Mouse (Mus musculus): ENCODE results near the gene Ndufs2. TPM values are rescaled to one million over a fixed set of nuclear protein-coding genes. Genes with fewer than 3 reads are reported as not detected.

The Ndufs2 gene
- total RNA-seq (2014; fragmentation: Nextera tagmentation) (209 and 219 TPM in 2 replicates), total RNA-seq (2017) (275 and 300 TPM in 2 replicates), polyA plus RNA-seq (2012) (47.9 and 101 TPM in 2 replicates)

GRCm38 (mm10) chr1:171250680-171251593, at the start of gene Ndufs2:
Gene Ndufs2 (minus strand): TSS chr1:171251388.
- H3K27me3 ChIP-seq (ENCODE audit: insufficient read depth, low read length) = peaks cover 43% of the 10 kb centered on the region
- peaks cover 52% of the 10 kb centered on the region for H3K4me1 ChIP-seq (ENCODE audit: insufficient read depth, low read depth, low read length)
- peak within 1 kb of the TSS; percentile 9 for H3K4me3 ChIP-seq (ENCODE audit: low read depth, low read length)

GRCm38 (mm10) chr1:171298226-171298625, 47.0 kb upstream of the Ndufs2 start:
- Histone ChIP-seq H3K4me1 (ENCODE audit: insufficient read depth, low read depth, low read length) (peaks cover 11% of the 10 kb centered on the region), H3K27me3 (ENCODE audit: insufficient read depth, low read length) (no peaks in the 10 kb centered on the region), H3K4me3 (ENCODE audit: low read depth, low read length) (no peak overlapping the region), H3K36me3 (replicated peaks) (no peaks in the 10 kb centered on the region), H3K9me3 (replicated peaks) (no peaks in the 10 kb centered on the region)
- TF ChIP-seq GATA1 (IDR thresholded peaks at IDR 0.05; ENCODE audit: borderline replicate concordance, low read length) = no peak
- DNase-seq (ENCODE audit: low spot score) = no peak
- no peak for ATAC-seq (ENCODE audit: extremely low read depth, insufficient number of reproducible peaks, low FRiP score, poor library complexity, severe bottlenecking)

More at GRCm38 (mm10) chr1:171250680-171251593, at the start of gene Ndufs2:
- no peaks in the 10 kb centered on the region for H3K9me3 ChIP-seq (replicated peaks)
- DNase-seq (ENCODE audit: low spot score) (no peak), ATAC-seq (ENCODE audit: extremely low read depth, insufficient number of reproducible peaks, low FRiP score, poor library complexity, severe bottlenecking) (no peak)
- TF ChIP-seq GATA1 (IDR thresholded peaks at IDR 0.05; ENCODE audit: borderline replicate concordance, low read length) (no peak), TAL1 (conservative IDR thresholded peaks at IDR 0.05; ENCODE audit: low read depth, low read length) (no peak), CTCF (IDR thresholded peaks at IDR 0.05; ENCODE audit: low read depth, low read length) (no peak), GATA2 (IDR thresholded peaks at IDR 0.05; ENCODE audit: borderline replicate concordance, low read depth, low read length) (no peak), POLR2AphosphoS5 (IDR thresholded peaks at IDR 0.05; ENCODE audit: insufficient replicate concordance, low read depth, low read length) (no peak)
- H3K36me3 ChIP-seq (replicated peaks) = no peaks in the 10 kb centered on the region

- no peaks in the 10 kb centered on the region for H3K27me3 ChIP-seq (ENCODE audit: insufficient read depth, low read length)
- TF ChIP-seq GATA2 (IDR thresholded peaks at IDR 0.05; ENCODE audit: borderline replicate concordance, low read depth, low read length) = no peak
- no peak for TF ChIP-seq TAL1 (conservative IDR thresholded peaks at IDR 0.05; ENCODE audit: low read depth, low read length)
- ATAC-seq (ENCODE audit: extremely low read depth, insufficient number of reproducible peaks, low FRiP score, poor library complexity, severe bottlenecking) = no peak
Measured at GRCm38 (mm10) chr1:171295063-171295402, 43.8 kb upstream of the Ndufs2 start.

GRCm38 (mm10) chr1:171294298-171295062, 43.3 kb upstream of the Ndufs2 start, which contains the start of gene Ufc1:
Gene Ufc1 (minus strand): TSS chr1:171295024.
- Histone ChIP-seq H3K9me3 (replicated peaks) (no peaks in the 10 kb centered on the region), H3K4me1 (ENCODE audit: insufficient read depth, low read depth, low read length) (peaks cover 23% of the 10 kb centered on the region), H3K4me3 (ENCODE audit: low read depth, low read length) (peak within 1 kb of the TSS; percentile 80), H3K36me3 (replicated peaks) (peaks cover 19% of the 10 kb centered on the region), H3K27me3 (ENCODE audit: insufficient read depth, low read length) (no peaks in the 10 kb centered on the region)
- DNase-seq (ENCODE audit: low spot score) (peak; percentile 58), ATAC-seq (ENCODE audit: extremely low read depth, insufficient number of reproducible peaks, low FRiP score, poor library complexity, severe bottlenecking) (peak; percentile 79)
- no peak for TF ChIP-seq GATA2 (IDR thresholded peaks at IDR 0.05; ENCODE audit: borderline replicate concordance, low read depth, low read length)
- no peak for TF ChIP-seq GATA1 (IDR thresholded peaks at IDR 0.05; ENCODE audit: borderline replicate concordance, low read length)
- TF ChIP-seq CTCF (IDR thresholded peaks at IDR 0.05; ENCODE audit: low read depth, low read length) = no peak
- TF ChIP-seq TAL1 (conservative IDR thresholded peaks at IDR 0.05; ENCODE audit: low read depth, low read length) = no peak
- no peak for TF ChIP-seq POLR2AphosphoS5 (IDR thresholded peaks at IDR 0.05; ENCODE audit: insufficient replicate concordance, low read depth, low read length)

More at GRCm38 (mm10) chr1:171295063-171295402, 43.8 kb upstream of the Ndufs2 start:
- Histone ChIP-seq H3K9me3 (replicated peaks) (no peaks in the 10 kb centered on the region), H3K36me3 (replicated peaks) (peaks cover 13% of the 10 kb centered on the region), H3K4me1 (ENCODE audit: insufficient read depth, low read depth, low read length) (peaks cover 23% of the 10 kb centered on the region), H3K4me3 (ENCODE audit: low read depth, low read length) (peak overlapping the region; percentile 80)
- DNase-seq (ENCODE audit: low spot score) = no peak

GRCm38 (mm10) chr1:171293906-171294297, 42.7 kb upstream of the Ndufs2 start:
- ATAC-seq (ENCODE audit: extremely low read depth, insufficient number of reproducible peaks, low FRiP score, poor library complexity, severe bottlenecking) (no peak), DNase-seq (ENCODE audit: low spot score) (no peak)
- H3K4me1 ChIP-seq (ENCODE audit: insufficient read depth, low read depth, low read length) = peaks cover 27% of the 10 kb centered on the region
- H3K4me3 ChIP-seq (ENCODE audit: low read depth, low read length) = peak overlapping the region; percentile 80
- H3K36me3 ChIP-seq (replicated peaks) = peaks cover 25% of the 10 kb centered on the region
- H3K9me3 ChIP-seq (replicated peaks) = no peaks in the 10 kb centered on the region
- H3K27me3 ChIP-seq (ENCODE audit: insufficient read depth, low read length) = no peaks in the 10 kb centered on the region
- TF ChIP-seq TAL1 (conservative IDR thresholded peaks at IDR 0.05; ENCODE audit: low read depth, low read length) = no peak
- TF ChIP-seq POLR2AphosphoS5 (IDR thresholded peaks at IDR 0.05; ENCODE audit: insufficient replicate concordance, low read depth, low read length) = no peak
- TF ChIP-seq GATA1 (IDR thresholded peaks at IDR 0.05; ENCODE audit: borderline replicate concordance, low read length) = no peak
- TF ChIP-seq CTCF (IDR thresholded peaks at IDR 0.05; ENCODE audit: low read depth, low read length) = no peak

GRCm38 (mm10) chr1:171293351-171293750, 42.2 kb upstream of the Ndufs2 start:
- no peaks in the 10 kb centered on the region for H3K9me3 ChIP-seq (replicated peaks)
- peaks cover 31% of the 10 kb centered on the region for H3K4me1 ChIP-seq (ENCODE audit: insufficient read depth, low read depth, low read length)
- TF ChIP-seq GATA1 (IDR thresholded peaks at IDR 0.05; ENCODE audit: borderline replicate concordance, low read length) = no peak
- no peak for TF ChIP-seq GATA2 (IDR thresholded peaks at IDR 0.05; ENCODE audit: borderline replicate concordance, low read depth, low read length)
- no peak for TF ChIP-seq POLR2AphosphoS5 (IDR thresholded peaks at IDR 0.05; ENCODE audit: insufficient replicate concordance, low read depth, low read length)
- no peak for TF ChIP-seq CTCF (IDR thresholded peaks at IDR 0.05; ENCODE audit: low read depth, low read length)
- no peak for TF ChIP-seq TAL1 (conservative IDR thresholded peaks at IDR 0.05; ENCODE audit: low read depth, low read length)
- no peaks in the 10 kb centered on the region for H3K27me3 ChIP-seq (ENCODE audit: insufficient read depth, low read length)
- no peak for DNase-seq (ENCODE audit: low spot score)
- no peak for ATAC-seq (ENCODE audit: extremely low read depth, insufficient number of reproducible peaks, low FRiP score, poor library complexity, severe bottlenecking)
- H3K36me3 ChIP-seq (replicated peaks) = peaks cover 30% of the 10 kb centered on the region
- H3K4me3 ChIP-seq (ENCODE audit: low read depth, low read length) = peak overlapping the region; percentile 0; the same call in 1 of the 2 replicates

Measured in G1E (cell line).